Comparison of ENCODE assay signal across 9 mouse cellular contexts in the genomic region with DNA sequence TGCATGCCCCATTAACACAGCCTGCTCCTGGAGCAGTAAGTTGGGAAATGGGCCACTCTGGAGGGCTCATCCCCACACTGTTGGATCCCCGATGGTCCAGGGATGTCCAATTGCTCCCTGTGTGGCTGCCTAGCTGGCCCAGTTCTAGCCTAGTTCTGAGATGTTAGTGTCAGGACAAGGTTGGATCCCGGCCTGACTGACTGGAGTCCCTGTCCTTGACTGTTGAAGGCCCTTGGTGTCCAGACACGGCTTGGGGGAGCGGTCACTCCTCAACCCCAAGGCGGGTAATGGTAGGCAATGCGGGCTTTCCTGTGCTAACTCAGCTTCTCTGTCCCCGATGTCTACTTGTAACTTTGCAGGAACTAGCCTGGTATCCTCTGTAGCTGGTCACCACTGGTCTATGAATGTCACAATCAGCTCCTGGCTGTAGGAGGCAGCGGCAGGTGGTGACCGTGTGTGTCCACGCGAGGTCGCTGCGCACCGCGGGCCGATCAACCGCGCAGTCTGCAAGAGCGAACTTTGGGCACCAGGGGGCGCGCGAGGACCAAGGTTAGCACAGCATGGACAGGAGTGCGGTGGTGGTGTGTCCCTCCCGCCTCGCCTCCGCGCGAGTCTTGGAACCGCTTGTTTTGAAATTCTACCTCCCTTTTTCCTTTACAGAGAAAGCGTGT. TPM values are rescaled to one million over a fixed set of nuclear protein-coding genes. Genes with fewer than 3 reads are reported as not detected.
A peak's percentile ranks its signal among the peaks of the same experiment; 100 is the strongest.
DNase-seq lines count a peak whose midpoint lies in the region; ATAC-seq lines count a peak whose summit lies in the region.
"Had no signal": no experiment of that assay in that cellular context is flagged by ENCODE, and none has a peak within 500 bp of the region (broad histone marks: within the 10 kb centered on the region; RNA-seq: fewer than 3 reads in every experiment).

No protein-coding gene starts in this region.

- H3K4me1 ChIP-seq in heart, embryonic 14.5 days (ENCODE audit: control insufficient read depth in 2 of 2, insufficient read depth in 2 of 2, low read length in 2 of 2), result peaks cover 3% of the 10 kb centered on the region in 2 experiments; a peak in 3 of 4 replicates
- no peaks in the 10 kb centered on the region for H3K4me1 ChIP-seq in liver, embryonic 11.5 days (replicated peaks; ENCODE audit: control insufficient read depth, insufficient read depth, low read length)

- no peaks in the 10 kb centered on the region for H3K9me3 ChIP-seq in heart, embryonic 14.5 days (ENCODE audit: control insufficient read depth, low read length)
- no peaks in the 10 kb centered on the region for H3K9me3 ChIP-seq in liver, embryonic 11.5 days (ENCODE audit: control insufficient read depth, low read length)

- DNase-seq in CD4-positive, CD25-positive, alpha-beta regulatory T cell, adult 2 months (ENCODE audit: low read depth, low spot score), result peak; percentile 95
- peak; percentile 67 for DNase-seq in brain, embryonic 18.5 days (ENCODE audit: low read depth, low spot score)
- peak; percentile 57 for DNase-seq in fibroblast of lung, adult 2 months (ENCODE audit: low read depth)
- peak; percentile 97 for DNase-seq in kidney, postnatal 10 days
- DNase-seq in liver, embryonic 11.5 days (ENCODE audit: low spot score), result peak; percentile 98
- peak; percentile 94 for DNase-seq in naive thymus-derived CD4-positive, alpha-beta T cell, adult 2 months (ENCODE audit: low read depth)
- DNase-seq in splenic B cell, adult 2 months (ENCODE audit: low read depth, low spot score), result peak; percentile 94

- peaks cover 22% of the 10 kb centered on the region for H3K27me3 ChIP-seq in heart, embryonic 14.5 days (ENCODE audit: control insufficient read depth, insufficient read depth, low read length)
- peaks cover 4% of the 10 kb centered on the region; the same call in 1 of the 2 replicates for H3K27me3 ChIP-seq in liver, embryonic 11.5 days (replicated peaks; ENCODE audit: control insufficient read depth, insufficient read depth, low read length)
- H3K27me3 ChIP-seq in splenic B cell, adult 2 months (ENCODE audit: control insufficient read depth, insufficient read depth, low read length, poor library complexity, severe bottlenecking), result no peaks in the 10 kb centered on the region

- peak overlapping the region; percentile 40; the same call in 1 of the 2 replicates for H3K9ac ChIP-seq in heart, embryonic 14.5 days (ENCODE audit: low read length)
- H3K9ac ChIP-seq in liver, embryonic 11.5 days (ENCODE audit: low read depth, low read length), result no peak overlapping the region

- H3K36me3 ChIP-seq in heart, embryonic 14.5 days (ENCODE audit: control insufficient read depth, insufficient read depth, low read length), result no peaks in the 10 kb centered on the region
- H3K36me3 ChIP-seq in liver, embryonic 11.5 days (ENCODE audit: control insufficient read depth, insufficient read depth, low read length), result no peaks in the 10 kb centered on the region
- no peaks in the 10 kb centered on the region for H3K36me3 ChIP-seq in splenic B cell, adult 2 months (ENCODE audit: control insufficient read depth, insufficient read depth, low read length, poor library complexity, severe bottlenecking)

- WGBS in heart, embryonic 14.5 days, result 14% methylated on average over 30 of the region's 30 CpGs
- WGBS in liver, embryonic 11.5 days, result 13% methylated on average over 30 of the region's 30 CpGs

- H3K4me2 ChIP-seq in heart, embryonic 14.5 days (ENCODE audit: low read length), result peak overlapping the region; percentile 60
- peak overlapping the region; percentile 57 for H3K4me2 ChIP-seq in liver, embryonic 11.5 days

- H3K4me3 ChIP-seq in heart, embryonic 14.5 days (ENCODE audit: control insufficient read depth in 1 of 2, insufficient read depth in 1 of 2, low read depth in 1 of 2, low read length in 2 of 2), result peak overlapping the region; percentile 9 to 29; a peak in 3 of 4 replicates
- no peak overlapping the region for H3K4me3 ChIP-seq in liver, embryonic 11.5 days (ENCODE audit: low read depth, low read length)
- H3K4me3 ChIP-seq: erythroblast, embryonic 14.5 days had no signal

- ATAC-seq in heart, embryonic 14.5 days (ENCODE audit: insufficient number of reproducible peaks, insufficient read depth, low FRiP score, low read depth), result peak; percentile 65; the same call in 1 of the 2 replicates
- peak; percentile 83 for ATAC-seq in liver, embryonic 11.5 days (replicated peaks; ENCODE audit: low FRiP score)

- no peak overlapping the region for H3K27ac ChIP-seq in heart, embryonic 14.5 days (replicated peaks in 1 of 2; ENCODE audit: control insufficient read depth in 1 of 2, insufficient read depth in 1 of 2, low read depth in 2 of 2, low read length in 2 of 2)
- H3K27ac ChIP-seq in liver, embryonic 11.5 days (ENCODE audit: low read depth, low read length), result no peak overlapping the region

RNA-seq across cellular contexts. Expression of a gene that starts 40.7 kb away (rescaled TPM):
- polyA plus RNA-seq in heart, embryonic 14.5 days (2014; fragmentation: Nextera tagmentation; extraction: Ambion mirVana), result 200 and 203 TPM in 2 replicates
- polyA plus RNA-seq in liver, embryonic 11.5 days (2014; fragmentation: Nextera tagmentation; extraction: Ambion mirVana), result 211 and 235 TPM in 2 replicates
